Mouse (Mus musculus): Measurements from ENCODE around the gene Jak2.
A peak's percentile ranks its signal among the peaks of the same experiment; 100 is the strongest.

Jak2 gene

DNA sequence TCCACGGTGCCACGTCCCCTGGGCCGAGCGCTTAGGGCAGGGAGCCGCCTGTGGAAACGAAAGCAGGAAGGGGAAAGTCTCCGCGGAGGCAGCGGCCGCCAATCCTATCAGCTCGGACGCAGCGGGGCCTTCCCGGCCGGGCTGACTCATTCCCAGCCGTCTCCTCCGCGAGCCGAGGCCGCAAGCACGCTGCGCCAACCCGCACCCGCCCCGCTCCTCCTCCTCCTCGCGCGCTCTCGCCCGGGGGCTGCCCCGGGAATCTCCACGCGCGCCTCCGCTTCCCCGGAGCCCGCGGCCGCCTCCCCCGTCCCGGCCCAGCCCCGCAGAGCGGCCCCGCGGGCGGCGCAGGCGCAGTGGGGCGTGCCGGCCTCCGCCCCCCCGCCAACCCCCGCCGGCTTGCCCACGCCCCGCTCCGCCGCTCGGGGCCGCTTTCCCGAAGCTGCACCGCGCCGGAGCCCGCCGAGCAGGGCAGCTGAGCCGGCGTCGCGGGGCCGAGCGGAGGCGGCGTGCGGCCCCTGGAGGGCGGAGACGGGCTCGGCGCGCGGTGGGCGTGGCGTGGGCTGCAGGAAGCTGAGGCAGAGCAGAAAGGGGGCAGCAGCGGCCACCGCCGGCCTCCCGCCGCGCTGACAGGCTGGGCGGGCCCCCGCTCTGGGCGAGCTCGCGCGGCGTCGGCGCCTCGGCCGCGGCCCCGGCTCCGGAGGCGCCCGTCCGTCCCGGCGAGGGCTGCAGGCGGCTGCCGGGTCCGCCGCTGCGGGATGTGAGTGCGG, at the start of gene Jak2:
Jak2 (plus strand) TSS at position 638 of the 767 bp plus-strand sequence.
- peak; percentile 95 for DNase-seq

DNA sequence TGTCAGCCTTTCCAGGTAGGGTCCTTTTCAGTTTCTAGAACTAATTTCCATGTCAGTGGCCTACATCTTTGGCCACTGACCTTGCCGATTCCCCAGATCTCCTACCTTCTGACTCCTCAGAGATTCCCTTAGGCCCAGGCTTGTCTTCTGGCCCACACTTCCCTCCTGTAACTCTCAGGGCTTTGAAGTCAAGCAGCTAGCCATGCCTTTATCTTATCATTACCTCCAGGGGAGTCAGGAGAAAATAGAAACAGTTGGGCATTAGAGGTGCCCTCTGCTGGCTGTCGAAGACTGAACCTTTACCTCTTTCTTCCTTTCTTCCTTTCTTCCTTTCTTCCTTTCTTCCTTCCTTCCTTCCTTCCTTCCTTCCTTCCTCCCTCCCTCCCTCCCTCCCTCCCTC, 48.3 kb upstream of the Jak2 start:
- no peak for DNase-seq

DNA sequence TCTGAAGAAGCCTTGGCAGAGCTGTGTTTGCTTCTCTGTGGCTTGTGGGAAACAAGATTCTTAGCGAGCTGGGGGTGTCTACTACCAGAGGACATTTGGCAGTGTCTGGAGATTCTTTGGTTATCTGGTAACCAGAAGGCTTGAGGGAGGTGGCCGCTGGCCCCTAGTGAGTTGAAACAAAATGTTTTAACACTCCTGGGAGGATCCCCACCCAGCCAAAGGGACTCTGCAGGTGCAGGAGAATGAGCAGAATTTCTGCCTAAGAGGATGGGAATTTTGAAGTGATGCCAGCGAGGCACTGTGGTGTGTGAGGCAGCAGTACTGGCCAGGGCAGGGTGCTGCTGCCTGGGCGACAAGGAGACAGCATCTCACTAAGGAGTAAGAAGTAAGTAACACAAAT, 47.0 kb upstream of the Jak2 start:
- no peak for DNase-seq

DNA sequence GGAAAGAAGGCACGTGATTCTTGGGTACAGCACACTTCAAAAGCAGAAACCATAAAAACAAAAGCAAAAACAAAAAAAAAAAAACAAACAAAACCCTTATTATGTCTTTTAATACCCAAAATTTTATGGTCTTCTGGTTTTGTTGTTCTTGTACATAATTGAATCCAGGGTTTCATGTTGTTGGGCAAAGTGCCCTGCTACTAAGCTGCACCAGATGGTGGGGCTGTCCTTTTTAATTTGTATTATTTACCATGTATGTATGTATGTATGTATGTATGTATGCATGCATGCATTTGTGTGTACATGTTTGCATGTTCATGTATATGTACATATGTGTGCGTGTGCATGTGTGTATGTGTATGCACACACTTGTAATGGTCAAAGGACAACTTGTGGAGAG, 46.4 kb upstream of the Jak2 start:
- DNase-seq, result no peak

DNA sequence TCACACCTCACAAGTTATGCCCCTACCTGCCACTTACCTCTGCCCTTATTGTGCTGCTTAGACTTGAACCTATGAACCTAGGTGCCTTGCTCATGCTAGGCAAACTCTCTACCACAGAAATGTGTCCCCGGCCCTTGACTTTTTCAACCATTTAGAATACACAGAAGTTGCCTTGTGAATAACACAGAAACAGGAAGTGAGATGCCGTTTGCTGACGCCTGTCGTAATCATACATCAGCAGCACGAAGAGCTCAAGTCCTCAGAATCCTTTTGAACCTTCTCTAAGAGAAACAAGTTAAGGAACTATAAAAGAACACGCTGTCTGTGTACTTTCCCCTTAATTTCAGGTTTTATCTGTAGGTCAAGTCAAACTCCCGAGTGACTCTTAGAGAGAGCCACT, 41.7 kb upstream of the Jak2 start:
- no peak for DNase-seq

DNA sequence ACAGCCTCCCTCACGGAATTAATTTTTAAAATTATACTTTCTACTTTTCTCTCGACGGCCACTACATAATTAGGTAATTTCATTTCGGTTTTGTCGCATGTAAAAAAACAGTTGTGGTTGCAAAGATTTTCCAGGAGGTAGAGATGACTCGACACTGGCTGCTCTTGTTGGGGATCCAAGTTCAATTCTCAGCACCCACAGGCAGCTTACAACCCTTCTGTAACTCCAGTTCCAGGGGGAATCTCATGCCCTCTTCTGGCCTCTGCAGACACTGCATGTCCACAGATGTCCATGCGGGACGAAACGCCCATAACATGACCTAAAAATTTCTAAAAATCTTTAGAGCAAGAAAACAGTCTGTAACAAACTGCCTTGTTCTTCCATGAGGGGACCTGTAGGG, 41.3 kb upstream of the Jak2 start:
- no peak for DNase-seq

DNA sequence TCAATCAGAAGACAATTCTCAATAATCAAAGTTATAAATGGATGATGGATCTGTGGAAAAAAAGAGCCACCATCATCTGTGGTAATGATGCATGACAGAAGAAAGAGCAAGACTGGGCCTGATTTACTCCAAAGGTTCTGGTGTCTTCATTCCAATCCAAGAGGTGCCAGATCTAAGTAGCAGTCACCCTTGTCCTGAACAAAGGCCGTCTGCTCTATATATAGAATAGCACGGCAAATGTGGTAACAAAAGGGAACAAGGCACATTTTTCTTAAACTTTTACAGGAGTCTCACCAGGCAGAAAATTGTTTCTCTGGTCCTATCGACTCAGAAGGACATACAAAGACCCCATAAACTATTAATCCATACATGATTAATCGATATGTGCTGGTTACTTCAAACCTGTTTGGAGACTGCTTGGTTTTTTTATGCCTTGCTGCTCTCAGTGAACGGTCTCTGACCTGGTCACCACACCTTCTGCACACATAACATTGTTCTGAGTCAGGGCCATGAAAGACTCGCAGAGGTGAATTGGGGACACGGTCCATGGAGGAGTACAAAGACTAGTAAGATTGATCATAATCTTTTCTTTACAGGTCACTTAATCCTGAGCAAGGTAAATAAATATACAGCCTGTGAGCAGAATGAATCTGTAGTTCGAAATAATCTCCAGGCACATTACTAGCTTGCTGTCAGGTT, 35.7 kb upstream of the Jak2 start:
- no peak for DNase-seq

DNA sequence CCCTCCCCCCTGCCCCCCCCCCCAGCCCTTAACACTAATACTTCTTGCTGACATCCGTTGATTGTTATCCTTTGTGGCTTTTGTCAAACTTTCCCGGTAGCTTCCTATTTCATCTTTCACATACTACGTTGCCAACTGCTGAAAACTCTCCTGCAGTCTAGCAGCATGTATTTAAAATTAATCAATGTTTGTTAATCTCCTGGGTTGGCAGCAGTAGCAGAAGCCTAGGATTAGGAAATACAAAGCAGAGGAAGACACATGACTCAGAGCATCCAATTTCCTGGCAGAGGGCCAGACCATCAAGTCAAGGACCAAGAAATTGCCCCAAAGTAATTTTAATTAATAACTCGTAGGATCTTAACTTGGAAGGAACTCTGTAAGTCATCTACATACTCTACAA, 29.8 kb upstream of the Jak2 start:
- DNase-seq, result peak; percentile 16

DNA sequence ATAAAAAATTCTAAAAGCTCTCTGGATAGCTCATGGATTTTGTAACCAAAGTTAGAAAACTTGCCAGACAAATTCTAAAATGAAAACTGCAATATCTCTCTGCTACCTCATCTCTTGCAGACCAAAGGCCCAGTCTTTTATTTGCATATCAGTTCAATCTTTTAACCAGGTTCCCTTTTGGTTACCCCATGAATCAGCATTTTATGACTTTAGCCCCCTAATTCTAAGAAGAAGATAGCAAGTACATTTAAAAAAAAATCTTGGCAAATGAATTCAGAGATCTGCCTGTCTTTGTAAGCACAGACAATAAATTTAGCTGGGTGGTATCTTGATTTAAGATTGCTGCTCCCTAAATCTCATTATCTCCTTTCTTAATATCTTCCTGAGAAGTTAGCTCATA, 26.7 kb upstream of the Jak2 start:
- DNase-seq, result no peak

DNA sequence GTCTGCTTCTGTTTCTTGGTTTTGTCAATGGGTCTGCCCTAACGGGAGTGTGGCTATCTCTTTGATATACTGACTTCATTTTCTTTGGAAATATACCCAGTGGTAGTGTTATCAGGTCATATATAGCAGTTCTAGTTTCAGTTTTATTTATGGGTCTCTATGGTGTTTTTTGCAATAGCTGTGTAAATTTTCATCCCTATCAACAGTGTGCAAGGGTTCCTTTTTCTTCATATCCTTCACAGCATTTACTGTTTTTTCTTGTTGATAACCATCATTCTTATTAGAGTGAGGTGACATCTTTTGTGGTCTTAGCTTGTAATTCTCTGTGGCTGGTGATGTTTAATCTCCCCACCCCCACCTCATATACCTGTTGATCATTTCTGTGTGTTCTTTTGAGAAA, 24.6 kb upstream of the Jak2 start:
- no peak for DNase-seq

DNA sequence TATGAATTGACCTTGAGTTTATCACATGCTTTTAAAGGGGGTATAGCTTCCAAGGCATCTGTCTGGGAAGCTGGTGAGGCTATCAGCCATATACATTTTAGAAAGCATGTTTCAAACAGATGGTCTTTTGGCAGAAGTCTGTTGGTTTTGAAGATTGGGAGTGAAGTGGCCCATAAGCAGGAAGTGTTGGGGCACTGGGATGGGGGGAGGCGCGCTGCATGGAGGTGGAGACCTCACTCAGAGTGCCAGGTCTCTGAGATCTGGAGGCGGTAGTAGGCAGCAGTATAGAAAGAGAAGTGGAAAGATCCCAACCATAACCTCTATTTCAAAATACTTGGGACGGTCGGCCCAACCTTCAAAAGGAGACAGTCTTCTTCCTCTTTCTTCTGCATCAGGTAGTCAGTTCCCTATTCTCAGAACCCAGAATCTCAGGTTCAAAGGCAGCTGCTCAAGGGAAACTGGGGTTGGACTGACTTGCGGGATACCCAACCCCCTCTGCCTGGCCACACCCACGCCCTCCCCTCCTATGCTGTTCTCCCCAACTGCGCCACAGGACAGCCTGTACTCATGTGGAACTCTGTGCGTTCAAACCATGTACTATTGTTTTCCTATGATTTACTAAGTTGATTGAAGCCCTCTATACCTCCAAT, 23.6 kb upstream of the Jak2 start:
- DNase-seq, result no peak

DNA sequence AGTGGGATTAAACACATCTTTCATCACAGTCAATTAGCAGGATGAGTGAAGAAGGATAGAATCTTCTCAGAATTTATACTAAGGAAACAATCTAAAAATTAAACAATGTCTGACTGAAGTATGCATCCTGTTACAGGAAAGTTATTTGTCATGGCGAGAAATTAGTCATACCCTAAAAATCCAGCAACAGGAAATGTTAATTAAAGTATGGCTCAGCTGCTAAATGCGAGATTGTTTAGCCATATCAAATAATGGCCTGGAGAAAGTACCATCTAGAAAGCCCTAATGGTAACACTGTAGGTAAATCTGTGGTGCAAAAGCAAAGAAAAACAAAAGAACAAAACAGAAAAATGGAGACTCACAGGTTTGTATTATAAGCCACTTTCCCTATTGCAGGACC, 22.6 kb upstream of the Jak2 start:
- no peak for DNase-seq

DNA sequence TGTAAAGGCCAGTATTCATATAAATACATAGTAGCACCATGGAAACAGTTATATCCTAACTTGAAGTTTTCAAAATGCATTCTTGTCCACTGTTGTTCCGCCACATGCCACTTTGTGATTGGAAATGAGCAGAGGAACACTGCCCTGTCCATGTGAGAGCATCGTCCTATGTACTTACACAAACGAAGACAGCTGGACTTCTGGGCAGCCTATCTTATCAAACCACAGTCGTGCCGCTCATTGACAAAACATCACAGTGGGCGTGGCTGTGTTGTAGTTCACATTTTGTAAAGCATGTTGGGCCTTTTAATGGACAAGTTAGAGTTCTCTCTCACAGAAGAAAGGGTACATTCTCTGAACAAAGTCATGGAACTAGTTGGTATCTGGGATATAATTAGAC, 18.9 kb upstream of the Jak2 start:
- no peak for DNase-seq

DNA sequence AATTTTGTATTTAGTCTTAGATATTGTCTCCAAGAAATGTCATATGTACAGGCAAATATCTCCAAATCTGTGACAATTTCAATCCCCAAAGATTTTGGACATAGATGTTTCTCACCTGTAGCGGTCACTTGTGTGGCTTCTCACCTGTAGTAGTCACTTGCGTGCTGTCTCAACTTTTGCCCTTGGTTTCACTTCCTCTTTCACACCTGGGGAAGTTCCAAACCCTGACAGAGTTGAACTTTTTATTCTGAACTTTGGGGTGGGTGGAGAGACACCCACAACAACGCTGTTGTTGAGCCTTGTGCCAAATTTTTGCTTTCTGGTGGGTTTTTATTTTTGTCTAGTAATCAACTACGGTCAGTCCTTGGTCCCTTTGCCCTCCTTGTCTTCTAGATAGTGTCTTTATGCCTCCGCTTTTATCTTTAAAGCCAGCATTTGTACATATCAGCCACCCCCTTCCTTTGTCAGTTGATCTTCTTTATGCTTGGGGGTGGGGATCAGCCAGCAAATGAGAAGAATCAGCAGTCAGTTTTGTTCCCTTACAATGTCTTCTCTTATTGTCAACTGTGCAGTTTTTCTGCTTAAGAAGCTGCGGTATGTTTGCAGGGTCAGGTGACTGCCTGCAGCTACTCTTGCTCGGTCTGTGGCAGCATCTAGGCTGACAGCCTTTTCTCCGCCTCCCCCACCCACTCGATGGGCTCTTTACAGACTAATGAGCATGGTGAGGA, 14.8 kb upstream of the Jak2 start:
- no peak for DNase-seq

DNA sequence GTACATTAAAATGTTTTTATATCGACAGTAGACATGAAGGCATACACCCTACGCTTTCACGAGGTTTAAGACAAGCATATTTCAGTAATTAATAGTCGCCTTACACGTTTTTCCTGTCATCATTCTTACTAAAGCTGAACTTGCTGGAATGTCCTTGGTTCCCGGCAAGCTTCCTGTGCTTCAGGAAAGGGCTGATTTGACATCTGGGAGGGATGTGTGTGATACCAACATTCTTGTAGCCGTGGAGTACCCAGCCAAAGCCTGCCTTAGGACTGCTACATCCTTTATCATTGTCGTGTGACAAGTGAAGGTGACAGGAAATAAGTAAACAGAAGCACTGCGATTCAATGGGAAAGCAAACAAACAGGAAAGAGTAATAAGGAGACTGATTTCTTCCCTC, 13.5 kb upstream of the Jak2 start:
- no peak for DNase-seq

DNA sequence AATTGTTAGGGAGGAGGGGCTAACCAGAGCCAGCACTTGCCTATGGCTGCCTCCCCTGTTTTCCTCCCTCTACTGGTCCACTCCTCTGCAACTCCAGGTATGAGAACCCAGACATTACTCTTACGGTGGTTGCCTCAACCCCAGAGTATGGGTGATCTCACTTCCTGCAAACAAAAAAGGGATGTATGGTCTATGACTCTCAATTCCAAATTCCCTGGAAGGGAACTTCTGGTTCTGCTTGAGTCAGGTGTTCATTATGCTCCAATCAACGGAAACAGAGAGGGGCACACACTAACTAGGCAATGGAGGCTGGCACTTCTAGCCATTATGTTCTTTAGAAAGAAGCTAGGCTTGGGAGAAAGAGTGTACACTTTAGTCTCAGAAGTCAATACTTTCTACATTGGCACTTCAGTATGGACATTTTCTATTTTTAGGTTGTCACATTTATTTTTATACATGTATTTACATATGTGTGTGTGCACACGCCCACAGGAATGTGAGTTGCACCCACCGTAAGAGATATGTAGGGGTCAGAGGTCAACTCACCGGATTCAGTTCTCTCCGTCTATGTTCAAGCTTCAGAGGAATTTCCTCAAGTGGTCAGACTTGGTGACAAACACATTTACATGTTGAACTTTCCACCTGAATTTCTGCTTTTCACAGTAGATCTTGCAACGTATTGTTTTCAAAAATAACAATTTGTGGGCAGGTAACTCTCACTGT, 12.0 kb upstream of the Jak2 start:
- DNase-seq, result no peak

DNA sequence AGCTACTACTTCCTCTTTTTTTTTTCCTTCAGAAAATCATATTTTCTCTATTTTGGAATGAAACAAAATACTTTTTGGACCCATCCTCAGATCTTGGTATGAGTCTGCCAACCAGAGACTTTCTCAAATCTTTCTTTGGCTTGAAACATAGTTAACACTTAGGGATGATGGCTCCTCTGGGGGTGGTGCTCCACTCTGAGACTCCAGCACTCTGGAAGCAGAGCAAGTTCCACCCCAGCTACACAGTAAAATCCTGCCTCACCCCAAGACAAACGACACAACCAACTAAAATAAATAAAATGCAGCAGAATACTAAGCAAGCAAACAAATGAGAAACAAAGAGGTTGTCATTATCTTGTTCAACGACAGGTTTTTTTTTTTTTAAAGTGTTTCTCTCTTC, 11.0 kb upstream of the Jak2 start:
- DNase-seq, result no peak

DNA sequence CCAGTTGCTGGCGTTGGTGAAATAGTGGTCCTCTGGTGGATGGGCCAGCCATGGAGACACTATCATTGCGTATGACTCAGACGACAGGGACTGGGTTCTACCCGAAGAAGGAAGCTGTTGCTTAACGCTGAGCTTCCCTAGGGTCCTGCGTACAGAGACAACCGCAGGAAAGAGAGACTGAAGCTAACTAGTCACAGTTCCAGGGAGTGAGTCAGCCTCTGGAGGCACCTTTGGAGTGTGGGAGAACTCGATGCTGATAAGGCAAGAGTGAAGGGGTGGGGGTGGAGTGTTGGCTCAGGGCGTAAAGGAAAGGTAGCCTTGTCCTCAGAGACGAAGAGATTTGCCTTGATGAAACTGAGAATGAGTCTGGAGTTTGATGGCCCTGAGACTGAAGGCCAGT, 10.0 kb upstream of the Jak2 start:
- DNase-seq, result no peak

DNA sequence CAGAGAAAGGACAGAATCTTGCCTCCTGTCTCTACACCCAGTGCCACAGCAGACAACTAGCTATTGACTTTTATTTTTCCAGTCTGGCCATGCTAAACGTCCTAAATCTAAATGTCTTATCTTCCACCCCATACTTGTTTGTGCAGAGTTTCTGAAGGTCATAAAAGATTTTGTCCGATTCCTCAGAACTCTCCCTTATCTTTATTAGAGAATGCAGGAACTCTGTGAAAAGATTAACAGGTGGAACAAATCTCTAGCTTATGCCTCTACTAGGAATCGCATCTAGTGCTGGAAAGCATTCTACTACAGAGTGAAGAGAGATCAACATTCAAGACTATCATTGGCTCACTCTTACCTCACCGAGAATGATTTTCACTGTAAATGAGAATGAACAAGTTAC, 1.7 kb upstream of the Jak2 start:
- no peak for DNase-seq

DNA sequence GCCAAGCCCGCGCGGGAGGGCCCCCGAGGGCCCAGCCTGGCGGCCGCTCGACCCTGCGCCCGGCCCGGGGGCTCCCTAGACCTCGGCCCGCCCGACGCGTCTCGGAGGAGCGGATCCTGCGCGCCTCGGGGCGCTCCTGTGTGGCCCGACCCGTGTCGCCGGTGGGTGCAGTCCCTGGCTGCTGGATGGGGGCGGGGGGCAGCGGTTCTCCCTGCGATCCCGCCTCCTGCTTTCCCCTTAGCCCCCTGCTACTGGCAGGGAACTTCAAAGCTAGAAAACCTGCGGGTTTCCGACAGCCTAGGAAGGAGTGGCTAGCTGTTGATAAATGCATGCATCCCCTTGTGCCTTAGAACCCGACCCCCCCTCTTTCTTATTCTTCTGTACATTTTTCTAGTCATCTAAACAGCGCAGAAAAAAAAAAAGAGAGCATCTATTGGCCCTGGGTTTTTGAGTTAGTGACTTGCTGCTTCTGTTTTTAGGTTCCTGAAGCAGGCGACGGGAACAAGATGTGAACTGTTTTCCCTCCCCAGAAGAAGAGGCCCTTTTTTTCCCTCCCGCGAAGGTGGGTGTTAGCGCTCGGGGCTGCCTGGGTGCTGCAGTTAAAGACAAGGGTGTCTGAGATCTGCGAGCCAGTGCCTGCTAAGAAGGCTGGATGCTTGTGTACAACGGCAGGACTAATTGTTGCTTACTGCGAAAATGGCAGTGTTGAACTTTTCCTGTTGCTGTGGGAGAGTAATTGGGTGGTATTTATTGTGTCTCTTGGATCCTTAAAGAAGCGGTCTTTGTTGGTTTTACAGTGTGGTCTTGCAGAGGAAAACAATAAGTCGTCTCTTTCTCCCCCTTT, 552 bp downstream of the Jak2 start:
- peak; percentile 37 for DNase-seq

DNA sequence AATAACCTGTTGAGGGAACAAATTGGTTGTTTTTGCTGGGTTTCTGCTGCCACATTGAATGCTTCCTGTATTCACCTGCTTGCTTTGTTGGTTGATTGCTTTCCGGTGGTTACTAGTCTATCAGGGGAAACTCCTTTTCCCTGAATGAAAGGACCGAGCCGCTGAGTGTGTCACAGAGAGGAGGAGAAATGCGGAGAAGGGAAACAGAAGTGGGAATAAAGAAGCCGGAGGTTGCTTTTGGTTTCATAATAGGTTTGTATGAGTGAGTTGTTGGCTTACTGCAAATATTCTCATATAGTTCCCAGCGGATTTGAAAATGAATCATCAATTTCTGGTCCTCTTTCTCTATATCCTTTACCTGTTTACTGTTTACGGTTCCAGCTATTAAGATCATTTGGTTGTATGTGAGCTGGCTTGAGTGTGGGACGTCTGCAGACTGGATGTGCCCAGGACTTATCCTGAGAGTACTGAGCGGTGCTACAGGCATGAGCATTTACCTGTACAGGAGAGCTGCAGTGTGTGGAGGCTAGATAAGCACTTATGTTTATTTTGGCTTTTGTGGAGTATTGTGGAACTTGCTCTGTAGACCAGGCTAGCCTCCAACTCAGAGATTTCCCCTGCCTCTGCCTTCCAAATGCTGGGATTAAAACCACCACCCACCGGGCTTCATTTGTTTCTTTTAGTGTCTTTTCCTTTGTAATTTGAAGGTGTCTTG, 1.4 kb downstream of the Jak2 start:
- DNase-seq, result no peak
